ENCODE assay signal across 23 mouse cellular contexts in genomic region chr4:137366097-137366496, GRCm38 (mm10). TPM values are rescaled to one million over a fixed set of nuclear protein-coding genes. Genes with fewer than 3 reads are reported as not detected.
"Had no signal": no experiment of that assay in that cellular context is flagged by ENCODE, and none has a peak within 500 bp of the region (broad histone marks: within the 10 kb centered on the region; RNA-seq: fewer than 3 reads in every experiment).

No protein-coding gene starts in this region.

- H3K9me3 ChIP-seq: limb, embryonic 12.5 days; midbrain, embryonic 10.5 days; neural tube, embryonic 15.5 days; stomach, embryonic 15.5 days had no signal

- H3K36me3 ChIP-seq: limb, embryonic 12.5 days; midbrain, embryonic 10.5 days; neural tube, embryonic 15.5 days; stomach, embryonic 15.5 days had no signal

- H3K27me3 ChIP-seq: limb, embryonic 12.5 days; neural tube, embryonic 15.5 days; stomach, embryonic 15.5 days had no signal

- H3K4me3 ChIP-seq: layer of hippocampus, adult 2 months; limb, embryonic 12.5 days; midbrain, embryonic 10.5 days; myocyte; neural tube, embryonic 15.5 days; stomach, embryonic 15.5 days had no signal

- H3K9ac ChIP-seq: limb, embryonic 12.5 days; neural tube, embryonic 15.5 days; stomach, embryonic 15.5 days had no signal

- DNase-seq: kidney, adult 11 months; kidney, adult 9 months; kidney, postnatal 10 days; kidney, postnatal 4 days; lung, adult 2 months; lung, postnatal 36 days; midbrain, embryonic 14.5 days; right cerebral cortex, adult 18-20 months; right cerebral cortex, postnatal 25 days; thymus, postnatal 25 days had no signal

- H3K27ac ChIP-seq: layer of hippocampus, adult 2 months; limb, embryonic 12.5 days; midbrain, embryonic 10.5 days; neural tube, embryonic 15.5 days had no signal

- H3K4me2 ChIP-seq: limb, embryonic 12.5 days; neural tube, embryonic 15.5 days; stomach, embryonic 15.5 days had no signal

- ATAC-seq: lung, postnatal 0 days had no signal

RNA-seq across cellular contexts. Expression of gene Cela3a, which starts 43.5 kb away (rescaled TPM):
- total RNA-seq: layer of hippocampus, adult 2 months; layer of hippocampus, postnatal 10 days; left cerebral cortex, postnatal 36 days; liver, adult 2 months; megakaryocyte, adult 5-6 weeks had no signal
- polyA plus RNA-seq: intestine, embryonic 14.5 days; limb, embryonic 12.5 days; liver, adult 2 months; lung, adult 2 months; lung, postnatal 0 days; midbrain, embryonic 10.5 days; midbrain, embryonic 14.5 days; neural tube, embryonic 11.5 days; neural tube, embryonic 15.5 days had no signal
